Mouse (Mus musculus) thymus, postnatal 4 days (tissue): ENCODE measurements around the gene Kdm8.
"Not testable (repeated sequence)": the region's sequence is repeated elsewhere in the genome, so short reads cannot be mapped to it uniquely, and the experiment has no call there.

Experiments used
- DNase-seq: peaks from one replicate; pipeline ENCODE4 v3.0.0; 2021

Kdm8 gene

DNA sequence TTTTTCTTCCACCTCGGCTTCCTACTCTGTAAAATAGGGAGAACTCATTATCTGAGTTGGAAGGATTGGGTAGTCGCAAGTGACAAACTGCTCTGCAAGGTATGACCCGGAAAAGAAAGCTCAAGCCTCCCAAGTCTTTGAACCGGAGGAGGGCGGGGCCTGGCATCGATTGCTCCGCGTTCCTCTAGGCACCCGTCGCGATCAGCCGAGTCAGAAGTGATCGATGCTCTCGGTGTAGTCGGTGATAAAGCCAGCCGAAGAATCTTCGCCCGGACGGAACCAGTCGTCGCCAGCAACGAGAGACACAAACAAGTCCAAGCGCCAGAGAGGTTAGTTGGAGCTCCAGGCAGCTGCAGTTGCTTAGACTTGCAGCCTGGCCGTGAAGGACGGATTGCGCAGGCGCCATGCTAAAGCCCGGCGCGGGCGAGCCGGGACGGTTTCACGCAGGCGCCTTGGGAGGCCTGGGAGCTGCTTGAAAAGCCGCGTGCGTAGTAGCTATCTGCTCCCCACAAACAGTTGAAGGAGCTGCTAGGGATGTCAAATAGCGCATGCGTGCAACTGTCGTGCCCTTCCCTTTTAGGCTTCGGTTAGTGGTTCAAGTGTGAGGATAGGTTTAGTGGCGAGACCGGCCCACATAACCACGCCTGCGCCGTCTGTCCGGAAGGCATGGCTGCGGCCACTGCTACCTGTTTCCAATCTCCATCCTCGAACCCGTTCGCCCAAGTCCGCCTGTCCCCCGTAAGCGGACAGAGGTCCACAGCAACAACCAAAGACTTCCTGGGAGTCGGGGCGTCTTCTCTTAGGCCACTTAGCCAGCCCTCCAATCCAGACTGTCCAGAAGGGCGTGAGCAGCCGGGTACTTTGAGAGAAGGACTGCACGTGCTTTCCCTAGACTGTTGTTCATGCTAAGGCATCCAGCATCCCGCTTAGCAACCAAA lies at the start of gene Kdm8:
Gene Kdm8 (plus strand): TSS at position 213 of the 938 bp plus-strand sequence.
- DNase-seq, result peak; percentile 96

DNA sequence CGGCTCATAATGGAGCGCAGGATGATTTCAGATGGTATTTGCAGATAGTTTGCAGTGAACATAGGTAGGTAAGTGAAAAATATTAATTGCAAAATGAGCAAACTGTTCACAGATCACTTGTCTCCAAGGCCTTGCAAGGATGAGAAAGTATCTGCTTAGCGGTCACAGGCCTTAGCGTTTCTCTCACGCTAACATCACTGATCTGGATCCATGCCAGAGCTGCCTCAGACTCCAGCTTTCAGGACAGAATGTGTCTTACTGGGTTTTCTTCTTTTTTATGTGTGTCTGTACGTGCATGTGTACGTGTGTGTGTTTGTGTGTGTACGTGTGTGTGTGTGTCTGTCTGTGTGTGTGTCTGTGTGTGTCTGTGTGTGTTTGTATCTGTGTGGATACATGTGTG lies 46.4 kb upstream of the Kdm8 start:
- no peak for DNase-seq

DNA sequence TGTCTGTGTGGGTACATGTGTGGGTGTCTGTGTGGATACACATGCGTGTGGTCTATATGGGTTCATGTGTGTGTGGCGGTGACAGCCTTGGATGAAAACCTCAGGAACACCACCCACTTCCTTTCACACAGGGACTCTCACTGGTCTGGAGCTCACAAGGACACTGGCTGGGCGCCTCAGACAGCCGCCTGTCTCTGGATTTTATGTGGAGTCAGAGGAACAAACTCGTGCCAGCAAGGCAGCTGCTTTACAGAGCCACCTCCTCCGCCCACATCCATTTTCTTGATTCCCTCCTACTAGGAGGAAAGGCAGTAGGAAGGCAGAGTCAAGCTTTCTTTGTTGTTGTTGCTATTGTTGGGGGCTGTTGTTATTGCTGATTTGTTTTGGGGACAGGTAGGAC lies 45.8 kb upstream of the Kdm8 start:
- no peak for DNase-seq

DNA sequence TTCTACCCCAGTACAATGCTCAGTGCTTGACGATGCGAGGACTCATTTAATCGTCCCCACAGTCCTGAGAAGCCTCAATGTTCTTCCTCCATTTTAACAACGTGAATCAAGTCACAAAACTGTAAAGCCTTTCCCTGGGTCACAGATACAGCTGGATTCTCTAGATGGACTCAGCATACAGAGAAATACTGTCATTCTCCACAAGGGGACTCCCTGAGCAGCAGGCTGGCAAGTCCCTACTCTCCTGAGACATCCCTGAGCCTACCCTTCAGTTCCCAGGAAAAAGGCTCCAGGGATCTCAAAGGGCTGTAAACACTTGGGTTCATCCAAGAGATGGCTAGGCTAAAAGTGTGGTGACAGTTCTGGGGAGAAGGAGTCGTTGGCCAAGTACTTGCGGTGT lies 37.3 kb upstream of the Kdm8 start:
- no peak for DNase-seq

DNA sequence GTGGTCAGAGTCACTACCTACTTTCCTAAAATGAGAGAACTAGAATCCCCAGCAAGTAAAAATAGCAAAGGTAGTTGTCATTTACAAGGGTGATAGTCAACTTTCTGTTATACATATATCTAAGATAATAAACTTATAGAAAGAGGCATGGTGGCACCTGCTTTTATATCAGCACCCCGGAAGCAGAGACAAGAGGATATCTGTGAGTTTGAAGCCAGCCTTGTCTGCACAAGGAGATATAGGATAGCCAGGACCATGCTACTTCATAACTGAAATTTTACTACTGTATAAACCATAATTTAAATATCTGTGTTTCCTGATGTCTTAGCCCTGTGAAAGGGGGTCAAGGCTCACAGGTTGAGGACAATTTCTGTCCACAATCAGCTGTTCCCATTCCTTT lies 29.4 kb upstream of the Kdm8 start:
- no peak for DNase-seq

DNA sequence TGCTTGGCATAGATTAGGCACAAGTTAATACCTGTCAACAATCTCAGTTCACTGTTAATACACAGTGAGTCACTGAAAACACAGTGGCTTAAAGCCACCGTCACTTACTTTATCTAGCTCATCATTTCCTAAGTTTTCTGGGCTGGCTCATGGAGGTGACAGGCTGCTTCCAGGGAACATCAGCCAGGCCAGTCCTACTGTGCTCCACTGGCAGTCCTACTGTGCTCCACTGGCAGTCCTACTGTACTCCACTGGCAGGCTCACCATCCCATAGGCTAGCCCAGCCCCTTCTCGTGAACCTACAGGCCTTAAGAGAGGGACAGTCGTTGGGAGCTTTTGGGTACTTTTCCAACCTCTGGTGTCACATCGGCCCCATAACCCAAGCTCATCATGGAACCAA lies 28.7 kb upstream of the Kdm8 start:
- no peak for DNase-seq

DNA sequence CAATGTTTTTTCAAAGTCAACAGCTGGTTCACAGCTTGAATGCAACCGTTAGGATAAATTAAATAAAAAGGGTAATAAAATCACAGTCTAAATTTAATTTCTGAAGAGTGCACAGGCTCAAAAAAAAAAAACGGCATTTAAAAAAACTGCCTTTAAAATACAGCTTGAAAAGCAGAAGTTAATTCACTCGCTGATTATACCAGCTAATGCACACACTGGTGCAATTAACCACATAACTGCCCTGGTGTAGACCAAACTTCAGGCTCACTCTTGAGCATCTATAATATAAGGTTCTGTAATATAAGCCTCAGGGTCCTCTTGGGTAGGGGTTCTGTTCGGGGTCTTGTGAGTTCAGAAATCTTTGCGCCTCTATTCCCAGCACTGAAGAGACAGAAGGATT lies 27.7 kb upstream of the Kdm8 start:
- DNase-seq, result no peak

DNA sequence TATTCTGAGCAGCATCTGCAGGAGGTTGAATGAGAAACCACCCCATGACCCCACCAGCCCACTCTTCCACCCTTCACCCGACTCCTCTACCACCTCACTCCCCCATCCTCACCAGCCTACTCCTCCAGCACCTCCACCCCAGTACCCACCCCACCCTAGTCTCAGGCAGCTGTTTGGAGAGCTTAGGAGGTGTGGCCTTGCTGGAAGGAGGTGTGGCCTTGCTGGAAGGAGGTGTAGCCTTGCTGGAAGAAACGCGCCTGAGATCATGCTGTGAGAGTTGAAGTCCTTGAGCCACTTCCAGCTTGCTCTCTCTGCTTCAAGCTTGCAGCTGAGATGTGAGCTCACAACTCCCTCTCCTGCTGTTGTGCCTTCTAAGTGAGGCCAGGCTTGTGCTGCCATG lies 26.1 kb upstream of the Kdm8 start:
- DNase-seq, result peak; percentile 56

DNA sequence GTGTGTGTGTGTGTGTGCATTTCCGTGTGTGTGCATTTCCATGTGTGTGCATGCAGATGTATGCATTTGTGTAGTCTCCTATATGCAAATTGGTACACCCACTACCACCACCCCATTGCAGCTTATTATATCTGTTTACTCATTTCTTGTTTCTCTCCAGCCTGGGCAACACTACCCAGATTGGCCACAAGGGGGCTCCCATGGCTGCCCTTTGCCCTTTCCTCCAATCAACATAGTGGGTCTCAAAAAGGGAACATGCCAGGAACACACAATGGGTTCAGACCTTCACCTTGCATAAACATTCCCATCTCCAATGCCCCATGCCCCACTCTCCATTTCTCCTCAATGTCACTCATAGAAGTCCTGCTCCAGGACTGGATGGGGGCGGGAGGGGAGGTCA lies 24.3 kb upstream of the Kdm8 start:
- peak; percentile 90 for DNase-seq

DNA sequence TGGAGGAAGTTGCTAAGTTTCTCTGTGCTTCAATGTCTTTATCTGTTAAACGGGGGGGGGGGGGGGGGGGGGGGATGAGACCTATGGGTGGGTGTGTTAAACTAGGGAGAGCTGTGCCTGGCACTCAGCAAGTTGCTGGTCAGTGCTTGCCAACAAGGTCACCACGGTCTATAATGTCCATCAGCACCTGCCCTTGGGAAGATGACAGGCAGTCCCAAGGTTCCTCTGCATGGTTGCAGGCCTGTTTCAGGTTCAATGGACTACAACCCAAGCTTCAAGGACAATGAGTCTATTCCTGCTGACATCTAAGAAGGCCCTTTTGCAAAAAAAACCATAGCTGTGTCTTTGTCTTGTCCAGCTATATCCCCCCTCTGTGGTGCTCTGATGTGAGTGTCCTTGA lies 22.6 kb upstream of the Kdm8 start:
- DNase-seq, result no peak

DNA sequence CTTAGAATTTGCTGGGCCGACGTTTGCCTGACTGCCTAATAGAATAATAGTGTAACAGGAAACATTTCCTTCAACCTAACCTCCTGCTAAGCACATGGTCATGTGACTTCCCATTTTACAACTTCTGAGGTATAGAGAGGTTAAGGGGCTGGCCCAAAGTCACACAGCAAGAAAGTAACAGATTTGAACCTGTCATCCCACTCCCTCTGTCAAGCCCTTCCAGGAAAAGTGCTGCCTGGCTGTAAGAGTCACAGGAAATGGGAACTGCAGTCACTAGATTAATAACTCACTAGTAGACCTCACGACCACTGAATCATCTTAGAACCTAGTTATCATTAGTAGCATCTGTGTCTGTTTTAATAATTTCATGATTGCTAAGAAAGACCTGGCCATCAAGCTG lies 21.4 kb upstream of the Kdm8 start:
- no peak for DNase-seq

DNA sequence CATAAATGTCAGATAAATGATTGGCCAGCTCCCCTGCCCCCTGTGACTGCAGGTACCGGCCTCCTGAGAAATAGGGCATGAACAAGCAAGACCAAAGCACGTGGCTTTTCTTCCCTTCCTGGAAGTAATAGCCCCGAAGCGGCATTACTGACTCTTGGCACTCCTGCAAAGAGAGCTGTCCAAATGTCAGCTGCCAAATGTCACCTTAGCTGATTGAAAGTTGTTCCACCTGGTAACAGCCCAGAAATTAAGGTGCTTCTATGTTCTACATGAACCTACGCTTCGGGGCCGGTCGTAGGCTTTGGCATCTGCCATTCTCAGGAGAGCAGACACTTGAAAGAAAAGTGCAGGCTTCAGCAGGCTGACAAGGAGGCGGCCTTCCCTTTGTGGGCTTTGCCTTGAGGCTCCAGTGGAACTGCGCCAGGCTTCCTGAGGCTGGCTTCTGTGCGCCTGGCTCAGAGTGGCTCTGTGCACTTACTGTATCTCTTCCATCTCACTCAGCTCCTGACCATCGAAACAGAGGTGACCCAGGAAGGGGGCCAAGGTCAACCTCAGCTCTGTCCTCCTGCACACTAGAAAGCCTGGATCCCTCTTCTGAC lies 16.9 kb upstream of the Kdm8 start:
- no peak for DNase-seq

DNA sequence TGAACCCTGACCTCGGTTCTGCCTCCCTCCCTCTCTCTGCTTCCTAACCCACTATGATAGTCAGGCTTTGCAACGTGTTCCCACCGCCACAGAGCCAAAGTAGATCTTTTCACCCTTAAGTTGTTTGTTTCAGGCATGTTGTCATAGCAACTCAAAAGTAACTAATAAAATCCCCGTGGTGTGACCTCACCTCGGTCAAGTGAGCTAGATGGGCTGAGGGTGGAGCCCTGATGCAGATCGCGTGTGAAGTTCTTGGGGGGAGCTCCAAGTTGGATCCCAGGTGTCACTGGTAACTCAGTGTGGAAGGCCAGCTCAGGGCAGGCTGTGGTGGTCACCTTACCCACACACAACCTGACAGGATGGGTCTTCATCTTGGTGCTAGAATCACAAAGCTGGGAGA lies 16.1 kb upstream of the Kdm8 start:
- DNase-seq, result no peak

DNA sequence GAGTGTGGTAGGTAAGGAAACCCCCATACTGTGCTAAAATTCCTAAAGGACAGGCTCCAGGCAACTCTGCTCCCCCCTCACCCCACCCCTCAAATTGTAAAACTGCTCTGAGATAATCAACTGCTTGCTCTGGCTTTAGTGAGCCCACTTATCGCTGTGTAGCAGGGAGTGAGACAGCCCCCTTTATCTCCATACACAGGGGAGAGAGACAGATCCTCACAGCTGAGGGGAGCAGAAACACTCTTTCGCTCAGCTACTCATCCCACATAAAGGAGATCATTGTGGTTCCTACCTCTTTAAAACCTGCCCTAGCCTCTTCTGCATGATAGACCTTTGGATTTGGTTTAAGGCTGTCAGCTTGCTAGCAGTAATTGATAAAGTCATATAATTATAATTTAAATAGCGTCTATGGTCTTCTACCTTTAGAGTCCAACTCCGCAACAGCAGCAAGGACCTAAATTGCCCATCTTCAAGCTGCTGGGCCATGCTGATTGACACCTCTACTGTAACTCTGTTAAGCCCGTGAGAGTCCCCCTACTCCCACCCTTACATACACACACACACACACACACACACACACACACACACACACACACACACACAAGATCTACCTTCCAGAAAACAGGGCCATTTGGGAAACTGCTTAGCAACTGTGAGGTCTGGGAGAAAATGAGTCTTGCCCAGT lies 15.5 kb upstream of the Kdm8 start:
- not testable (repeated sequence) for DNase-seq

DNA sequence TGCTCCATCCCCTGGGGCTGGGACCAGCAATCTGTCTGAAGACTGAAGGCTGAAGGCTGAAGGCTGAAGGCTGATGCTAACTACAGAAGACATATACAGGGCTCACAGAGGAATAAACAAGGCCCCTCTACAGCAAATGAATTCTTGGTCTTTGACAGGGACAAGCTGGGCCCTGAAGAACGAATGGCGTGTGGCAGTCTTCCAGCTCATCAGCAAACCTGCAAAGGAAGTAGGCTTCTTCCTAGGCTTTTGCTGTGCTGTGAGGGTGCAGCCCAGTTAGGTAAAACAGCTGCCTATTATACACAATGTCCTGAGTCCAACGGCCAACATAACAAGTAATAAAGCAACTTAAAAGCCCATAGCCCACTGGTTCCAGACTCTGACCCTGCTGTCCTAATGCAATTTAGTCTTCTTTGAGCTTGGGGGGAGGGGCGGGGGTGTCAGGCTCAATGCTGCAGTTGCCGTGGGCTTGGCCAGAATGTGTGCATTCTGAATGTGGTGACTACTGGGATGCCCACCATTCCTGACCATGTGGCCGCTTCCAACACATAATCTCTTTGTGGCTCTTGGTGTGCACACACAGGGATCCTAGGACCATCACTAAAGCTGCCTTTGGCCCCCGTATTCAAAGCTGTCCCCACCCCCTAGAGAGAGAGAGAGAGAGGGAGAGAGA lies 14.2 kb upstream of the Kdm8 start:
- no peak for DNase-seq

DNA sequence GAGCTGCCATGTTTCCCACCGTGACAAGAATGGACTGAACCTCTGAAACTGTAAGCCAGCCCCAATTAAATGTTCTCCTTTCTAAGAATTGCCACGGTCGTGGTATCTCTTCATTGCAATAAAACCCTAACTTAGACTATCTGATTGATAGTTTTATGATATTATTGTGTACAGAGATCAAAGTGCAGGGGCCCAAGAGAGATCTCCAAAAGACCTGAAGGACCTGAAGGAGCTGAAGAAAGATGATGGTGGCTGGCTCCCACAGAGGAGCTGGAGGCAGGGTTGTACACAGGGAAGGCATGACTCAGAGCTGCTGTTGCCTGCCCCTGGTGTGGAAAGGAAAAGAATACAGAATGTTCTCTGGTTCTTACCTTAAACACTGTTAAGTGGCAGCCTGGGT lies 10.6 kb upstream of the Kdm8 start:
- no peak for DNase-seq

DNA sequence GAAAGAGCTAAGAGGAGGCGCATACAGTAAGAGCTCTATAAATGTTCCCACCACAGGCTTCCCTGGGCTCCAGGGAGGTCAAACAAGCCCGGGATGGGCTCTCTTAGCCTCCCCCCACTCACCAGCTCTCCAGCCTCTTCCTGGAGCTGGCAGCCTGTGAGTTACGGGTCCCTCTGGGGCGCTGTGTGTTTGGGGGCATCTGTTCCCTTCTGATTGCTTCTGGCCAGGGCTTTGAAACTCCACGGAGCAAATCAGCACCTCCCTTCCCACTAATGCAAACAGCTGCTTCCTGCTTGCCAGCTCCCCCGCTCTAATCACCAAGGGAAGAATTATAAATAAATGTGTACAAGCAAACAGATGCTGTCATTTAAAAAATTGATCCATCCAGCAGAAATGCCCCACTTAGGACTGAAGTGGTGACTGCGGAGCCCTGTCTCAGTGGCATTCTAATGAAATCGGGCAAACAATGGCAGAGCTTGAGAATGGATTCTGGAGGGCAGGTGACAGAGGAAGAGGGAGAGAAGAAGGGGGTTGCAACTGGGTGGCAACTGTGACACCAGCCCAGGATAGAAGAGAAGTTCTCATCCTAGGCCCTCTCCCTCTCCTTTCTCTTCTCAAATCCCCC lies 9.7 kb upstream of the Kdm8 start:
- DNase-seq, result no peak

DNA sequence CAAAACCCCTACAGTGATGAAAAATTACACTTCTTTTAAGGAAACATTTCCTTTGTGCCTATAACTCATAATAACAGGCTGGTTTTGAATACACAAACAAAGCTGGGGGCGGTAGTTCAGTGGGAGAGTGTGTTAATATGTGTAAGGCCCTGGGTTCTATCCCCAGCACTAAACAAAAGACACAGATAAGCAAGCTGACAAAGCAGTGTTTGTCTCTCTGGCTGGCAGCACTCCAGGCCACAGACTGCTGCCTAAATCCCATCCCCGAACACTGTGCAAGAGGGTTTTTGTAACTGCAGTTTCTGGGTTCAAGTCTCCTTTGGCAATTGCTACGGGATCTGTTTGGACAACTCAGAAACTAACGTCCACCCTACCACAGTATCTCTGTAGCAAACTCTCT lies 2.2 kb upstream of the Kdm8 start:
- no peak for DNase-seq

DNA sequence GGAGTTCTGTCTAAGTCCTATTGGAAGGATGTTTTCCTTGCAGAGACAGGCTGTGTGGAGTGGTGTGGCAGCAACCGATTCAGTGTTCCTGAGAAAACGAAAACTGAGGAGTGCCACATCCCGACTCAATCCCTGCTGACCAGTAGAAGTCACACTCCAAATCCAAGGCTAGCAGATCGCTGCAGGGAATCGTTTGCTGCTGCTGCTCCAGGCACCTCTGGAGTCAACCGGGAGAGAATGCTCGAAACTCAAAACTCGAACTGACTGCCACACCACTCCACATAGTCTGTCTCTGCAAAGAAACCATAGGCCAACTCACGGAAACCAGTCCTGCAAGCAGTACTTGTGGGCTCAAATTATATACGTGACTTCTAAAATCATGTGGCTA lies 406 bp upstream of the Kdm8 start:
- no peak for DNase-seq

DNA sequence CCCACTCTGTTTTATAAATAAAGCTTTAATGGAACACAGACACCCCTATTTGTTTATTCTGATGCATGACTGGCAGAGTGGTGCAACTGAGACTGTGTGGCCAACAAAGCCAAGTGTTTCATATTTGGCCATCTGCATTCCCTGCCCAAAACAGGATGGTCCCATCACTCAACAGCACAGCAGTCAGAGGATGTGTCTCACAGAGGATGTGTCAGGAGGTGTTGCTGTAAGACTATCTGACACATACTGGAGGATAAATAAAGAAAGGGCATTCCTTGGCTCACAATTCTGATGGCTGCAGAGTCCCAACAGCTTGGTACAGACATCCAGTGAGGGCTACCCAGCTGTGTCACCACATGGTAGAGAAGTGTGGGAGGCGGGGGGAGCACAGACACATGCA lies 6.2 kb downstream of the Kdm8 start:
- DNase-seq, result no peak

DNA sequence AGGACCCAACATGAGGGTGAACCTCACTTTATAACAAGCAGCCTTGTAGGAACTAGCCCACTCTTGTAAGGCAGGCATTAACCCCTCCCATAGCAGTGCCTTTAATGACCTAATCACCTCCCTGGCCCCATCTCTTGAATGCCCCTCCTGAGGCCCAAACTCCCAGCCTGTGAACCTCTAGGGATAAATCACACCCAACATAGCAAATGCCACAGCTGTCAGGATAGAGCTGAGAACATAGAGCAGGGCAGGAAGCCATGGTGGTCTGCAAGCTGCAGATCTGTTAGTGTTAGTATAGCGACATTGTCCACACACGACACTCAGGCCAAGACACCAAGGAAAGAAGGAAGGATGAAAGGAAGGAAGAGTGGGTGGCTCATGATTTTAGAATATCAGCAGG lies 6.6 kb downstream of the Kdm8 start:
- DNase-seq, result no peak

DNA sequence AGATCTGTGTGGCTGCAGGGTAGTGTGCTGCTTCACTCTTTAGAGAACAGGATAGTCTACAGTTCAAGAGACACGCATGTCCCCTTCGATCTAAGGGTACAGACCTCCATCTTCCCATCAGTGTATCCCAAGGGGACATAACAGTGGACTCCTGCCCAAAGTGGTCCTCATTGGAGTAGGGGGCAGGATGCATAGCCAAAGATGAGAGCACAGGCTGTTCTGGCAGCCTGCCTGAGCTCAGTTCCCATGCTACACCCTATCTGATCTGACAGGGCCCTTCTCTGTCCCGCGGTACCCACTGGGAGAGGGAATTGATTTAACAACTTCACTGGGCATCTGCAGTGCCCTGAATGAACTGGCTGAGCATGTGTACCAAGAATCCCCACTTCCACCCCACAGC lies 9.2 kb downstream of the Kdm8 start:
- DNase-seq, result no peak

DNA sequence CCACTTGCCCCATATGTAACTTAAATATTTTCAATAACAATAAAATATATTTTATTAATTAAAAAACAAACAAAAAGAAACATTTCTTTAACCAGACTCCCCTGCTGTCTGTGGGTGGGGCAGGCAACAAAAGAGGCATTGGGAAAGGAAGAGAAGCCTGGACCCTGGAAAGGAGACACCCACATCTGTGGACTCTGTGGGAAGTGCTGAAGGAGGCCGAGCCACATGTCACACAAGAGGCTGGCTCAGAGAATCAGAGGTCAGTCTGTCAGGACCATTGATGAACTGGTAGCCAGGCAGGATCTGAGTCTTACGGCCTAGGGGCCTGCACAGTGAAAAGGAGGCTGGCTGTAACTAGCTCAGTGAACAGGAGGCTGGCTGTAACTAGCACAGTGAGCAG lies 17.7 kb downstream of the Kdm8 start:
- no peak for DNase-seq
